Mouse (Mus musculus): ENCODE data around the gene Mc3r. TPM values are rescaled to one million over a fixed set of nuclear protein-coding genes. Genes with fewer than 3 reads are reported as not detected.

The Mc3r gene
- total RNA-seq (2014; rRNA removed) (0.60 and 0.71 TPM in 2 replicates), polyA plus RNA-seq (2015; fragmentation: Nextera tagmentation; extraction: Ambion mirVana) (0.94 and 1.1 TPM in 2 replicates)

- TF ChIP-seq CTCF (IDR thresholded peaks at IDR 0.05), result peak; percentile 76
- Histone ChIP-seq H3K27me3 (ENCODE audit: insufficient read depth, low read length) (no peaks in the 10 kb centered on the region), H3K9me3 (ENCODE audit: low read length) (no peaks in the 10 kb centered on the region), H3K4me3 (ENCODE audit: low read depth, low read length) (peak within 1 kb of the TSS; percentile 13; the same call in 1 of the 2 replicates), H3K4me1 (ENCODE audit: insufficient read depth, low read length) (no peaks in the 10 kb centered on the region), H3K9ac (replicated peaks; ENCODE audit: low read length, poor library complexity, severe bottlenecking) (0 out of 2 replicates have a peak within 1 kb of the TSS, but pooled peaks have one; percentile 29), H3K27ac (ENCODE audit: low read depth, low read length) (no peak within 1 kb of the TSS), H3K4me2 (ENCODE audit: low read depth, low read length, poor library complexity, severe bottlenecking) (peak within 1 kb of the TSS; percentile 39), H3K36me3 (ENCODE audit: insufficient read depth, low read length) (no peaks in the 10 kb centered on the region)
- peak; percentile 60; the same call in 1 of the 2 replicates for ATAC-seq (ENCODE audit: low FRiP score)
- 8% methylated on average over 22 of the region's 22 CpGs for WGBS
- peak; percentile 81 for DNase-seq (ENCODE audit: low spot score)
Measured at GRCm38 (mm10) chr2:172248106-172248764, at the start of gene Mc3r. Gene Mc3r (plus strand): TSS chr2:172248492.

GRCm38 (mm10) chr2:172201998-172202780, 46.1 kb upstream of the Mc3r start:
- no peak for TF ChIP-seq CTCF (IDR thresholded peaks at IDR 0.05)
- Histone ChIP-seq H3K4me2 (ENCODE audit: low read depth, low read length, poor library complexity, severe bottlenecking) (no peak overlapping the region), H3K27ac (ENCODE audit: low read depth, low read length) (no peak overlapping the region), H3K27me3 (ENCODE audit: insufficient read depth, low read length) (no peaks in the 10 kb centered on the region), H3K9me3 (ENCODE audit: low read length) (no peaks in the 10 kb centered on the region), H3K4me3 (ENCODE audit: low read depth, low read length) (no peak overlapping the region), H3K9ac (replicated peaks; ENCODE audit: low read length, poor library complexity, severe bottlenecking) (no peak overlapping the region), H3K4me1 (ENCODE audit: insufficient read depth, low read length) (no peaks in the 10 kb centered on the region), H3K36me3 (ENCODE audit: insufficient read depth, low read length) (no peaks in the 10 kb centered on the region)
- DNase-seq (ENCODE audit: low spot score) (no peak), ATAC-seq (ENCODE audit: low FRiP score) (no peak)
- WGBS, result 87% methylated on average over 13 of the region's 13 CpGs

GRCm38 (mm10) chr2:172207003-172207402, 41.3 kb upstream of the Mc3r start:
- TF ChIP-seq CTCF (IDR thresholded peaks at IDR 0.05), result peak; percentile 98
- Histone ChIP-seq H3K9me3 (ENCODE audit: low read length) (no peaks in the 10 kb centered on the region), H3K4me1 (ENCODE audit: insufficient read depth, low read length) (no peaks in the 10 kb centered on the region), H3K9ac (replicated peaks; ENCODE audit: low read length, poor library complexity, severe bottlenecking) (no peak overlapping the region), H3K27me3 (ENCODE audit: insufficient read depth, low read length) (no peaks in the 10 kb centered on the region), H3K36me3 (ENCODE audit: insufficient read depth, low read length) (no peaks in the 10 kb centered on the region), H3K27ac (ENCODE audit: low read depth, low read length) (no peak overlapping the region), H3K4me3 (ENCODE audit: low read depth, low read length) (no peak overlapping the region), H3K4me2 (ENCODE audit: low read depth, low read length, poor library complexity, severe bottlenecking) (no peak overlapping the region)
- ATAC-seq (ENCODE audit: low FRiP score), result no peak
- DNase-seq (ENCODE audit: low spot score), result peak; percentile 91
- WGBS, result 11% methylated on average over 11 of the region's 11 CpGs

- no peak for ATAC-seq (ENCODE audit: low FRiP score)
- TF ChIP-seq CTCF (IDR thresholded peaks at IDR 0.05), result no peak
- Histone ChIP-seq H3K27ac (ENCODE audit: low read depth, low read length) (no peak overlapping the region), H3K9ac (replicated peaks; ENCODE audit: low read length, poor library complexity, severe bottlenecking) (no peak overlapping the region), H3K4me3 (ENCODE audit: low read depth, low read length) (no peak overlapping the region), H3K27me3 (ENCODE audit: insufficient read depth, low read length) (no peaks in the 10 kb centered on the region), H3K4me2 (ENCODE audit: low read depth, low read length, poor library complexity, severe bottlenecking) (no peak overlapping the region), H3K36me3 (ENCODE audit: insufficient read depth, low read length) (no peaks in the 10 kb centered on the region), H3K9me3 (ENCODE audit: low read length) (no peaks in the 10 kb centered on the region), H3K4me1 (ENCODE audit: insufficient read depth, low read length) (no peaks in the 10 kb centered on the region)
- no peak for DNase-seq (ENCODE audit: low spot score)
- 91% methylated on average over 8 of the region's 8 CpGs for WGBS
Measured at GRCm38 (mm10) chr2:172213480-172213879, 34.8 kb upstream of the Mc3r start.

- no peak overlapping the region for H3K4me2 ChIP-seq (ENCODE audit: low read depth, low read length, poor library complexity, severe bottlenecking)
- no peaks in the 10 kb centered on the region for H3K4me1 ChIP-seq (ENCODE audit: insufficient read depth, low read length)
- DNase-seq (ENCODE audit: low spot score), result no peak
- no peak for TF ChIP-seq CTCF (IDR thresholded peaks at IDR 0.05)
- ATAC-seq (ENCODE audit: low FRiP score), result no peak
- no peaks in the 10 kb centered on the region for H3K36me3 ChIP-seq (ENCODE audit: insufficient read depth, low read length)
- H3K9ac ChIP-seq (replicated peaks; ENCODE audit: low read length, poor library complexity, severe bottlenecking), result no peak overlapping the region
- no peak overlapping the region for H3K4me3 ChIP-seq (ENCODE audit: low read depth, low read length)
- no peaks in the 10 kb centered on the region for H3K9me3 ChIP-seq (ENCODE audit: low read length)
- no peaks in the 10 kb centered on the region for H3K27me3 ChIP-seq (ENCODE audit: insufficient read depth, low read length)
- 98% methylated on average over 5 of the region's 5 CpGs for WGBS
- H3K27ac ChIP-seq (ENCODE audit: low read depth, low read length), result no peak overlapping the region
Measured at GRCm38 (mm10) chr2:172214336-172214735, 34.0 kb upstream of the Mc3r start.
